Mouse (Mus musculus): ENCODE measurements at regions not wholly inside any gene's neighbourhood (a gene's known extent, or its start where the extent isn't known, plus 50 kb on each side); places are given as distances from the start of the nearest gene placed in this dataset.

GRCm38 (mm10) chr19:48123777-48124176 is 82.0 kb upstream of the Sorcs3 start:
- DNase-seq (ENCODE audit: low spot score, missing footprints) = no peak
- ATAC-seq (ENCODE audit: low FRiP score) = no peak
- no peaks in the 10 kb centered on the region for H3K4me1 ChIP-seq (ENCODE audit: control insufficient read depth, insufficient read depth, low read length)
- WGBS = 89% methylated on average over 4 of the region's 4 CpGs
- H3K9me3 ChIP-seq (ENCODE audit: control insufficient read depth, low read length) = no peaks in the 10 kb centered on the region
- no peak overlapping the region for H3K9ac ChIP-seq (ENCODE audit: low read length)
- no peak overlapping the region for H3K4me3 ChIP-seq (ENCODE audit: low read depth, low read length)
- H3K27me3 ChIP-seq (ENCODE audit: control insufficient read depth, insufficient read depth, low read length) = no peaks in the 10 kb centered on the region
- no peaks in the 10 kb centered on the region for H3K36me3 ChIP-seq (ENCODE audit: control insufficient read depth, insufficient read depth, low read length)
- H3K4me2 ChIP-seq = no peak overlapping the region
- H3K27ac ChIP-seq (ENCODE audit: low read depth, low read length) = no peak overlapping the region

GRCm38 (mm10) chr19:48125731-48126130 is 80.1 kb upstream of the Sorcs3 start:
- Histone ChIP-seq H3K27ac (ENCODE audit: low read depth, low read length) (no peak overlapping the region), H3K4me2 (no peak overlapping the region), H3K9ac (ENCODE audit: low read length) (no peak overlapping the region), H3K4me1 (ENCODE audit: control insufficient read depth, insufficient read depth, low read length) (no peaks in the 10 kb centered on the region), H3K36me3 (ENCODE audit: control insufficient read depth, insufficient read depth, low read length) (no peaks in the 10 kb centered on the region), H3K4me3 (ENCODE audit: low read depth, low read length) (no peak overlapping the region), H3K9me3 (ENCODE audit: control insufficient read depth, low read length) (no peaks in the 10 kb centered on the region), H3K27me3 (ENCODE audit: control insufficient read depth, insufficient read depth, low read length) (no peaks in the 10 kb centered on the region)
- no peak for ATAC-seq (ENCODE audit: low FRiP score)
- WGBS = 80% methylated on average over 6 of the region's 6 CpGs
- DNase-seq (ENCODE audit: low spot score, missing footprints) = no peak

- H3K9me3 ChIP-seq (ENCODE audit: control insufficient read depth, low read length) = no peaks in the 10 kb centered on the region
- no peak for ATAC-seq (ENCODE audit: low FRiP score)
- H3K4me1 ChIP-seq (ENCODE audit: control insufficient read depth, insufficient read depth, low read length) = no peaks in the 10 kb centered on the region
- no peak overlapping the region for H3K9ac ChIP-seq (ENCODE audit: low read length)
- H3K27ac ChIP-seq (ENCODE audit: low read depth, low read length) = no peak overlapping the region
- H3K27me3 ChIP-seq (ENCODE audit: control insufficient read depth, insufficient read depth, low read length) = no peaks in the 10 kb centered on the region
- no peak for DNase-seq (ENCODE audit: low spot score, missing footprints)
- 80% methylated on average over 12 of the region's 12 CpGs for WGBS
- no peak overlapping the region for H3K4me2 ChIP-seq
- no peaks in the 10 kb centered on the region for H3K36me3 ChIP-seq (ENCODE audit: control insufficient read depth, insufficient read depth, low read length)
- no peak overlapping the region for H3K4me3 ChIP-seq (ENCODE audit: low read depth, low read length)
Observed at GRCm38 (mm10) chr19:48128089-48128488, 77.7 kb upstream of the Sorcs3 start.

GRCm38 (mm10) chr19:48136231-48136630 is 69.6 kb upstream of the Sorcs3 start:
- no peak for DNase-seq (ENCODE audit: low spot score, missing footprints)
- H3K27me3 ChIP-seq (ENCODE audit: control insufficient read depth, insufficient read depth, low read length) = no peaks in the 10 kb centered on the region
- 94% methylated on average over 8 of the region's 8 CpGs for WGBS
- H3K9ac ChIP-seq (ENCODE audit: low read length) = no peak overlapping the region
- H3K4me1 ChIP-seq (ENCODE audit: control insufficient read depth, insufficient read depth, low read length) = no peaks in the 10 kb centered on the region
- ATAC-seq (ENCODE audit: low FRiP score) = no peak
- no peaks in the 10 kb centered on the region for H3K9me3 ChIP-seq (ENCODE audit: control insufficient read depth, low read length)
- H3K36me3 ChIP-seq (ENCODE audit: control insufficient read depth, insufficient read depth, low read length) = no peaks in the 10 kb centered on the region
- no peak overlapping the region for H3K4me2 ChIP-seq
- H3K27ac ChIP-seq (ENCODE audit: low read depth, low read length) = no peak overlapping the region
- no peak overlapping the region for H3K4me3 ChIP-seq (ENCODE audit: low read depth, low read length)

GRCm38 (mm10) chr19:48144129-48144528 is 61.7 kb upstream of the Sorcs3 start:
- Histone ChIP-seq H3K9me3 (ENCODE audit: control insufficient read depth, low read length) (no peaks in the 10 kb centered on the region), H3K27me3 (ENCODE audit: control insufficient read depth, insufficient read depth, low read length) (no peaks in the 10 kb centered on the region), H3K9ac (ENCODE audit: low read length) (no peak overlapping the region), H3K27ac (ENCODE audit: low read depth, low read length) (no peak overlapping the region), H3K4me1 (ENCODE audit: control insufficient read depth, insufficient read depth, low read length) (peaks cover 5% of the 10 kb centered on the region; the same call in 1 of the 2 replicates), H3K36me3 (ENCODE audit: control insufficient read depth, insufficient read depth, low read length) (no peaks in the 10 kb centered on the region), H3K4me2 (no peak overlapping the region), H3K4me3 (ENCODE audit: low read depth, low read length) (no peak overlapping the region)
- 17% methylated on average over 1 of the region's 1 CpGs for WGBS
- DNase-seq (ENCODE audit: low spot score, missing footprints) (peak; percentile 92), ATAC-seq (ENCODE audit: low FRiP score) (peak; percentile 66; the same call in 1 of the 2 replicates)

Measured in midbrain, embryonic 11.5 days (tissue).